Mouse (Mus musculus) cerebellum, adult 8-10 months (tissue): ENCODE data around the gene Pard6a.

ENCODE experiments used
- DNase-seq: peaks from one replicate; pipeline ENCODE4 v3.0.0; 2022

Gene Pard6a

DNA sequence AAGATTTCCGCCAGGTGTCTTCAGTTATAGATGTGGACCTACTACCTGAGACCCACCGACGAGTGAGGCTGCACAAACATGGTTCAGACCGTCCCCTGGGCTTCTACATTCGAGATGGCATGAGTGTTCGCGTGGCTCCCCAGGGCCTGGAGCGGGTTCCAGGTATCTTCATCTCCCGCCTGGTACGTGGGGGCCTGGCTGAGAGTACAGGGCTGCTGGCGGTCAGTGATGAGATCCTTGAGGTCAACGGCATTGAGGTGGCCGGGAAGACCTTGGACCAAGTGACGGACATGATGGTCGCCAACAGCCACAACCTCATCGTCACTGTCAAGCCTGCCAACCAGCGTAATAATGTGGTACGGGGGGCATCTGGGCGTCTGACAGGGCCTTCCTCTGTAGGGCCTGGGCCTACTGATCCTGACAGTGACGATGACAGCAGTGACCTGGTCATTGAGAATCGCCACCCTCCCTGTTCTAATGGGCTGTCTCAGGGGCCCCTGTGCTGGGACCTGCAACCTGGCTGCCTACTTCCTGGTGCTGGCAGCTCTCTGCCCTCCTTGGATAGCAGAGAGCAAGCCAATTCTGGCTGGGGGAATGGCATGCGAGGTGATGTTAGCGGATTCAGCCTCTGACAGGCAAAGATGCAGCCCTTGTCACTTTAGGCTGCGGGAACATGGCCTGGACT, 1.9 kb downstream of the Pard6a start:
- peak; percentile 55 for DNase-seq

DNA sequence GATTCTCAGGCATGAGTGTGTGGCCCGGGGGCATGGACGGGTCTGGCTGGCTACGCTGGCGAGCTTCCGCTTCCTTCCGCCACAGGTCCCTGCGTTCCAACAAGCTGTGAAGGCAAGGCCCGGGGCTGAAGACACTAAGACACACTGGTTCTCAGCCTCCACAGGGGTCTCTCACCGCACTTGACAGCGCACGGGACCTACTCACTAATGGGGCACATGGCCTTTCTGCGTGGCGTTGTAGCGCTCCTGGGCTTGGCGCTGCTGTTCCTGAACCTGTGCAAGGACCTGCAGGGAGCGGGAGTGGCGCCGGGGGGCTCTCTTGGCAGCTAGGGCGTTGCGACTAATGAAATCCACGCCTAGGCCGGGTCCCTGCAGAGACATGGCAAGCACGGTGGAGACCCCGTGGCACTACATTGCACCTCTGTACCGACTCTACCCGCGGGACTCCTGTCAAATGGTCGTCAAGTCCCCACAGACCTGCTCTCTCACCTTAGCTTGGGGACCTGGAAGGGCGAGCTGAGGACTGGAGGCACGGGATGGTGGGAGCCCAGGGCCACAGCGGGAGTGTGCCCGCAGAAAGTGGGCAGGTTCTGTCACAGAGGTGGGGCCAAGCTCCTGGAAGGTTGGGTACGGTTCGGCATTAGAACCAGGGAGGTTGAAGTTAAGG, 3.3 kb downstream of the Pard6a start:
- DNase-seq, result peak; percentile 60

DNA sequence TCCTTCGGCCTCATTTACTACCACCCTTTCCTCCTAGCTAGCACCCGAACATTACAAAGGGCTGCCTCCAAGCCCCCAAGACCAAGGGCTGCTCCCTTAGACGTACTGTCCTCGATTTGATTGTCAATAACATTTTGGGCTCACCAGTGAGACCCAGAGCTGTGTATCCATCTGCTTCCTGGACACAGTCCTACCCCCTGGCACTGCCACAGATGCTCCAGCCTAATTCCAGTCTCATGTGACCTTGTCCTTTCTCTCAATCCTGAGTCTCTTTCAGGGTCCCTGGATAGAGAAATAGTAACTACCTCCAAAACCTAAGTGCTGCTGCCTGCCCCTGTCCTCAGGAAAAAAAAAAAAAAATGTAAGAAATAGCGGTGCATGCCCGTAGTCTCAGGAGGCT, 4.0 kb downstream of the Pard6a start:
- peak; percentile 83 for DNase-seq

DNA sequence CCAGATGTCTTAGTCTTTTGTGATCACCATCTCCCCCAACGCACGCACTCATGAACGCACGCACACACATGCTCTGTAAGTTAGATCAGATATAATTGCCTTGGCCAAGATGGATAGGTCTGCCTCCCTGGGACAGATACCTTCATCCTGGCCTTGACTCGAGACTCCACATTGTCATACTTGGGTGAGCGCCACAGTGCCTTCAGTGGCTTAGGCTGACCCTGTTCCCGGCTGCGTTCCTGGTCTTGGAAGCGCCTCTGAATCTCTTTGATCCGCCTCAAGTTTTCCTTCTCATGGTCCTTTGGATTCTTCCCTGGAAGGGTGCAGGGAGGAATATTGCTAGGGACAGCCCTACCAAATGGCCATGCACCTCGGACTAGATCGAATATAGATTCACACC, 5.5 kb downstream of the Pard6a start:
- peak; percentile 40 for DNase-seq

DNA sequence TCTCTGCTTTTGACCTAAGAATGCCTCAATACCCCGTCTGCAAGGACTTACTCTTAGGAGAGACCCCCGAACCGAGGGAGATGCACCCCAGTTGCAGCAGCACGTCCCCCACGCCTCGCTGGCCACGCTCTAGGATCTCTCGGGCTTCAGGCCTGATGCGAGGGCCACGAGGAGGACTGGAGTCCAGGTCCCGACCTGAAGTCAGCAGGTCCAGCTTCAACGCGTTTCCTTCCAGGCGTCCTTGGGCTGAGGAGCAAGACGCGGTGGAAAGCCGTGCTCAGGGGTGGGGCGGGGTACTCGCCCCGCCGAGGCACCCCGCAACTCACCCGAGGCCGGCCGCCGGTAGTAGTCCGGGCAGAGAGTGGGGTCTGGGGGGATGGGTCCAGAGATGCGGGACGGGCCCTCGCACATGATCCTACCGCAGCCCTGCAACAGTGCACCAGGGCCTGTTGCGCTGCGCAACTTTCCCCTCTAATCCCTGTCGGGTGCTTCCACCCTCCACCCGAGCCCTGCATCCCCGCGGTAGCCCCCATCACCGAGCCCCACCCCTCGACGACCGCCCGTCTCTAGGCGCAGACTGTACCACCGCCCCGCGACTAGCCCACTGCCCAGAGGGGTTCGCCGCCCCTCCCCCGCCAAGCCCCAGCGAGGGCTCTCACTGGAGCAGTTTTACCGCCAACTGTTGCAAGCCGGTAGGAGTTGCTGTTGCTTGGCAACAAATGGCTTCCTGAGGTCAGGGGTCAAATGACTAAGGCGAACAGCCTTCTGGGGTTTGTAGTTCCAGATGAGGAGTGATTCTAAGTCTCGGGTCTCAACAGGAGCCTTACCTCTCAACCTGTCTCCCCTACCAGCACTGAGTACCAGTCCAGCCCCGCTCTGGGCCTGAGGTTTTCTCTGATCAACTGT, 6.8 kb downstream of the Pard6a start, which contains the start of the genes 4933405L10Rik and Enkd1:
Gene 4933405L10Rik (plus strand): TSS at position 158 of the 906 bp plus-strand sequence.
Gene Enkd1 (minus strand): TSS at position 713 of the 906 bp plus-strand sequence.
- peak; percentile 82 for DNase-seq

DNA sequence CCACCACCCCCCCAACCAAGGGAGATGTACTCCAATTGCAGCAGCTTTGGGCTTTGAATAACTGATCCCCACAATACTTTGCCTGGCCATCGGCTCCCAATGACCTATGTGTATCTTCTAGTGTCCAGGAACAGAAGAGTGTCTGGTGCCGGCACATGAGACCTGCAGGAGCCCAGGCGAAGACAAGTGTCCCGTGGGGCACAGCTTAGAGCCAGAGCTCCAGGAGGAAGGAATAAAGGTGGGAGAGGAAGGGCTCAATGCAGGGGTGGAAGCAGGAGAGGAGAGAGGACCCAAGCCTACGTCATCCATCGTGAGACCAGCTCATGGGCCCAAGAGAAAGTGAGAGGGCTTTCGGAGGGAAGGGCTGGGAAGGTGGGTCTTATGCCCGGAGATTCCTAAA, 7.7 kb downstream of the Pard6a start:
- no peak for DNase-seq

DNA sequence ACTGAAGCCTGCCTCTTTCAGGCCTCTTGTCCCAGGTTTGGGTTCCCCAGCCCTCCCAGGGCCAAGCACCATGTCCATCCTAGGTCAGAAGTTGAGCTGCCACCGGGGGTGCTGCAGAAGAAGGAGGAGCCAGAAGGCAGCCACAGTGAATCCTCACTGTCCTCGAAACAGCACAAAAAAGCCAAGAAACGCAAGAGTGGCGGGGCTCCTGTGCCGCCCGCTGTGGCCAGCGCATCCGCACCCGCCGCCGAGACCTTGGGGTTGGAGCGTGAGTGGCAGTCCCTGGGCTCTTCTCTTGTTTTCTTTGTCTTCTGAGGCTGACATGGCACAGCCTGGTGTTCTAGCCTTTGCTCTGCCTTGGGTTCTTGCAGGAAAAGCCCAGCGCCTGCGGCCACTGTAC, 8.4 kb downstream of the Pard6a start:
- DNase-seq, result no peak

DNA sequence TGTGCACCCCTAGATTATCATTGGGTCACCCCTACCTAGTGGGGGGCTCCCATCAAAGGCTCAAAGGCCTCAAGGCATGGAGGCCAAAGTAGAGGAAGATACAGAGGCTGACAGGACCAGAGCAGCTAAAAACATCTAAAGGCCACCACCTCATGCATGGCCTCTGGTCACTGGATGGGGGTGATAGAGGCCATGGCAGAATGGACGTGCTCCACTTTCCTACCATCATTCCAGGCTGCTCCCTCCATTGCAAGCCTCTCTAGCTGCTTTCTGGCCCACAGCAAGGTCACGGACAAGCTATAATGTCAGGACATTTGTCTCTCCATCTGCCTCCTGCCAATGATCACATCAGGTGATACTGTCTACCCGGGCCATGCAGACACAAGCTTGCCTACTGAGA, 11.3 kb downstream of the Pard6a start:
- no peak for DNase-seq

DNA sequence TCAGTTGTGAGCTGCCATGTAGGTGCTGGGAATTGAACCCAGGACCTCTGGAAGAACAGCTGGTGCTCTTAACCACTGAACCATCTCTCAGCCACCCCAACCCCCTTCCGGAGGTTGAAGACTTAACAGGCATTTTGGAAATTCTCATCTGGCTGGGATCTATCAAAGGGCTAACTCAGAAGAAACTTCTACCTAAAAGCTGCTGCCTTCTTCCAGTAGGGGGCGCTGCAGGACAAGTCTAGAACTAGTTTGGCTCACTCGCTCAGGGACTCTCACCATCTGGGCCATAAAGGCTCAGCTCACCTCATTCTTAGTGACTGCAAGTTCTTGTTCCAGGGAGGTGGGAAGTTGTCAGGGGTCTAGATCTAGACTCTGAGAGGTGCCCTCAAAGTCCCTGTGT, 13.2 kb downstream of the Pard6a start:
- DNase-seq, result peak; percentile 90

DNA sequence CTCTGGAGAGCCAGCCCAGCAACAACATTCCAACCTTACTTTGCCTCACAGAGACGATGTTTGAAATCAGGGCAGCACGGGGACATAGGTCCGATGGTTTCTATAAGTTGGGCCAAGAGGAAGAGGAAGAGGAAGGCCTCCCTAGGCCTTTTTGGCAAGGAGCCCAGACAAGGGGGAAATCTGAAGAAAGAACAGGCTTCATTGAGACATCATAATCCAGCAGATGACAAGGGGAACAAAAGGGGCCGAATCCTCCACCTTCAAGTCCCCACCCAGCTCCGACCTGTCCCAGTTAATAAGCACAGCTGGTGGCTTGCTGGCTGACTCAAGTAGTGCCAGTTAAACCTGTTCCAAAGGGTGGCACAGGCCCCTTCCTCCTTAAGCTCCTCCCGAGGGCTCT, 14.1 kb downstream of the Pard6a start:
- no peak for DNase-seq

DNA sequence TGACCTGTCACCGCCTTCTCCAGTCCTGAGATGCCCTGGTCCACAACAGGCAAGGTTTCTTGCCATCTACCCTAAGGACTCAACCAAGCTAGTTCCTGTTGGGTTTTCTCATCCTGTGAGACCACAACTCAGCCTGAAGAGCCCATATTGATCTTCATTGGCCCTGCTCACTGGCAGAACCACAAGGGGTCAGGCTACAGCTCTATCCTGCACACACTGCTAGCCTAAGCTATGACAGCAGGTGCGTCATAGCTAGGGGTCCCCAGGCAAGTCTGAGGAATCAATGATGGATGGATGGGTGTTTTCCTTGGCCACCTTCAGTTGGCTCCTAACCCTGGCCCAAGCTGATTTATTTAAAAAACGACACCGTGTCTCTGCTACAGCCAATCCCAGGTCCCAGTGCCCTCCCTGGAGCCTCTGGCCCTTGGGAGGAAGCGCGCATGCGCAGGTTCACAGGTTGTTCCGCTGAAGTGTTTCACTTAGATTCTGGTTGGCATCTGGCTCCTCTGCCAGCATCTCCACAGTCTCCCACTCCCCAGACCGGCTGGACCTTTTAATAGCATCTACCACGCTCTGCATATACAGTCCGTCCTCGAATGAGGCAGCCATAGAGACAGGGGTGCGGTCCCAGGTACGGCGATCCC, 15.5 kb downstream of the Pard6a start:
- no peak for DNase-seq

DNA sequence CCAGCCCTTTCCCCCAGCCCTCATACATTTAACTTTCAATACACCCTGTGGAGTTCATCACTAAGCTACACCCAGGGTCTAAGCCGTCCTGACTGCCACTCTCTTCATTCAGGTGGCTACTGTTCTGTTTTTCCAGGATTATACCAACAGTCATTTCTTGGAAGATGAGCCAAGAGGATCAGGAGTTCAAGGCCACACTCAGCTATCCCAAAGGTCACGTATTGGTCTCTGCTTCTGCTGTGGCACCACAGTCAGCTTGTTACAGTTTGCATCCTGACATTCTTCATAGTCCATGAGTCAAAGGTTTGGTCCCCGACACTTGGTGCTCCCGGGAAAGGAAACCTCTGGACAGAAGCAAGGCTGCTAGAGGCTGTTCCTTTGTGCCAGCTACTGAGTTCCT, 18.7 kb downstream of the Pard6a start:
- DNase-seq, result no peak

DNA sequence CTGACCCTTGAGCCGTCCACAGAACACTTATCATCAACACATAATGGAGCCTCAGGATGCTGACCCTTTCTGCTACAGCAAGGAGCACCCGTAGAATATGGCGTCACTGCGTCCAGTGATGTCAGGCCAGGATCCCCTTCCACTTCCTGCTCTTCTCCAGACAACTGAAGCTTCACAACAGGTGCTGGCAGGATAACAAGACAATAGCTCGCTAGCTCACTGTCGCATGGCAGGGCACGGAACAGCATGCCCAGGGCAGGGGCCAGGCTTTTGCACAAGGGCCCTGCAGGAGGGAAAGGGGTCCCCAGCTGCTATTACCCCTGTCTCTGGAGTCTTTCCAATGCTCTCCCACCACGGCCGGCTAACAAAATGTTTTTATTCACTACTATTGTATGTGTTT, 21.9 kb downstream of the Pard6a start:
- no peak for DNase-seq

DNA sequence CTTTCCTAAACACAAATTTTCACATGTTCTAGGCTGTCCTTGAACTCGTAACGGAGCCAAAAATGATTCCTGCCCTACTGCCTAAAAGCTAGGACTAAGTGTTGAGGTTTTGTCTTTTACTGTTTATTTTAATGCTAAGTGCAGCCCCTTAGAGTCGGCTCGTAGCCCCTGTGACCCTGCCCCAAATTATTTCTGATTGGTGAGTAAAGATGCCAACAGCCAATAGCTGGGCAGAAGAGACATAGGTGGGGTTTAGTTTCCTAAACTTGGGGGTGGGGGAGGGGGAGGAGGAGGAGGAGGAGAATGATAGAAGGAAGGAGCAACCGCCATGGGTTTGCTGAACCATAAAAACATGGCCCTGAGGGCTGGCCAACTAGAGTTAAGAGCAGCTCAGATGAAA, 24.8 kb downstream of the Pard6a start:
- no peak for DNase-seq

DNA sequence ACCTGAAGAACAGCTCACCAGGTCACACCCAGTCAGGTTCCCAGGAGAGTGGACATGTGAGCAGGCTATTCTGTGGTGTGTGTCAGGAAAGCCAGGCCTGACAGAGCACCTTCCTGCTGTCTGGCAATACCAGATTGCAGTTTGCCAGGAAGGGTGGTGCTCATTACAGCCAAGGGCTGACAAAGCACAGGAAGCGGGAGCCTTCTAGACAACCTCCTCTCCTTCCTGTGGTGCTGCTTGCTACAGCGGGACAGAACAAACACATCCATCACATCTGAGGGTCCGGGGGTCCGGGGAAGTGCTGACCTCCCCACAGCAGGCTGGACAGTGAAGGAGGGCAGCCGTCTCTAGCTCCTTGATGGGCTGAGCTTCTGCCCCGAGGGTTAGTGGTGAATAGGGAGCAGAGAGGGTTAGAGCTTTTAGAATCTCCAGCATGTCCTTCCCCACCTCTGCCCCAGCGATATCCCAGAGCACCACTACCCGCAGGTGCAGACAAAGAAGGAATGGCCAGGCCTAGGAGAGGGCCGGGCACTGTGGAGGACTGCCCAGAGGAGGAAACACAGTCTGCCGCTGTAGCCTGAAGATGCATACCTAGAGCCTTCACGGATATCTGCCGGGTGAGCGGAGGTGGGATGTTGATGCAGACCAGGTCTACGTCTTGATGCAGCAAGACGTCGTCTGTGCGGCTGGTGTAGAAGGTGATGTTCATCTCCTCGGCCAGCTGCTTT, 26.6 kb downstream of the Pard6a start:
- DNase-seq, result no peak

DNA sequence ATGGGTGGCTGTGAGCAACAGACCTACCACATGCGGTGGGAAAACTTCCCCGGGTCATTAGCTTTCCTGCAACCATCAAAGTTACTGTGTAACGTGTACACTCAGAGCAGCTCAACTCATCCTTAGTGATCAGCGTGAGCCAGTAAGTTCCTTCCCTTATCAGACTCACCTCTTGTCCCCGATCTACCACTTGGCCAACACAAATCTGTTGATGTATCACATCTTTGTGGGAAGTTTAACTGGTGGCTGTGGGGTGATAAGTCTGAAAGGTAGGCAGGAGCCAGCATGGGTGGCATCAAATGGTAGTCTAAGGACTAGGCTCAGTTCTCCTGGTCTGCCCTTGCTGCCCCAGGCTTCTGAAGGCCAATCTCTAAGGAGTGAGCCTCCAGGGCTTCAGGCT, 31.2 kb downstream of the Pard6a start:
- DNase-seq, result no peak

DNA sequence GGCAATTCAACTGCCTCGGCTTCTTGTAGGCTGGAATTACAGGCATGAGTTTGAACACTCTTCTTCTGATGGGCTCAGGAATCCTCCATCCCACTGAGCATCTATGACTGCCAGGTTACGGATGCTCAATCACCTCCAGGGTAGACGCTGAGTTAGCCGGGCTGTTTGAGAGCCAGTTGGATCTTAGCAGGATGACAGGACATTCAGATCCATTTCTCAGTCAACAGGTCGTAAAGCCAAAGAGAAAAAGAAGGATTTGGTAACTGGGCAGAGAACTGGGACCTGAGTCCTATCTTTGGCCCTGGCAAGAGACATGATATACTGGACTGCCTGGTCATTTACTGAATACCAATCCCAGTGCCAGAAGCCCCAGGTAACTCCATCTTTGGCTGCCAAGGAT, 38.3 kb downstream of the Pard6a start:
- no peak for DNase-seq

DNA sequence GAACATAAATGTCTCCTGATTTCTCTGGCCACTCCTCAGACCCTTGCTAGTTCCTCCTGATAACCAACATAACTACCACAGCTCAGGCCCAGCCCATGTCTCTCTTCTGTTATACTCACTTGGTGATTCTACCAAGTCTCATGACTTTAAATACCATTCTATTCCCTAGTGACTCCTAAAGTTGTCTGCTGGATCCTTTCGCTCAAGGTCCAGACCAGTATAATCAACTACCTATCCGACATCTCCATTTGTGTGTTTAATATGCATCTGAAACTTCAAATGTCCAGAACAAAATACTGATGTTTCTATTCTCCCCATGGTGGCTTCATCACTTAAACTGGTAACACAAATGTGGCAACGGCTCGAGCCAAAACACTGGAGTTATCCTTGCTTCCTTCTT, 42.4 kb downstream of the Pard6a start:
- DNase-seq, result no peak

DNA sequence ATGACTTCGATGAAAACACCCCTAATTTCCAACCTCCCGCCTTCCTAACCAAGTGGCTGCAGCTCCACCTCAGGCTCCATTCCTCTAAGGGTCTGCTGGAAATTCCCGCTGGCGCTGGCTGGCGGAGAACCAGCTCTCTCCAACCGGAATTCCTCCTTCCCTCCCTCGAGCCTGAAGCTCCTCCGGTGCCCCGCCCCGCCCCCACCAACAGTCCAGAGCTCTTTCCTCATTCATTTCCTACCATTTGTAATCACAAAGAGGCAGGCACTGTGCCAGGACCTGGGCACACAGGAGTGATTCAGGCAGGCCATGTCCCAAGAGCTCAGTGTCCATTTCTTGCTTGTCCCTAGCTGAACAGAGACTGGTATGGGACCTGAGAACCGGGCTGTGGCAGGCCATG, 49.7 kb downstream of the Pard6a start:
- DNase-seq, result peak; percentile 49
